ENCODE assay signal across 8 mouse cellular contexts in genomic region chr11:70002471-70002870, GRCm38 (mm10). TPM values are rescaled to one million over a fixed set of nuclear protein-coding genes. Genes with fewer than 3 reads are reported as not detected.
A peak's percentile ranks its signal among the peaks of the same experiment; 100 is the strongest.
DNase-seq lines count a peak whose midpoint lies in the region; ATAC-seq and TF ChIP-seq lines count a peak whose summit lies in the region.

No protein-coding gene starts in this region.

- peak overlapping the region; percentile 70 for H3K4me2 ChIP-seq in intestine, embryonic 15.5 days (replicated peaks)
- H3K4me2 ChIP-seq in neural tube, embryonic 12.5 days (replicated peaks): peak overlapping the region; percentile 90

- no peak overlapping the region for H3K27ac ChIP-seq in layer of hippocampus, adult 2 months
- no peak overlapping the region for H3K27ac ChIP-seq in embryonic fibroblast, embryonic 13.5 days (ENCODE audit: insufficient read depth, low read length)
- H3K27ac ChIP-seq in intestine, embryonic 15.5 days: no peak overlapping the region
- H3K27ac ChIP-seq in neural tube, embryonic 12.5 days: no peak overlapping the region

- no peaks in the 10 kb centered on the region for H3K9me3 ChIP-seq in intestine, embryonic 15.5 days
- no peaks in the 10 kb centered on the region for H3K9me3 ChIP-seq in neural tube, embryonic 12.5 days

- WGBS in intestine, embryonic 15.5 days: 84% methylated on average over 2 of the region's 2 CpGs
- WGBS in neural tube, embryonic 12.5 days: 93% methylated on average over 2 of the region's 2 CpGs

- peaks cover 6% of the 10 kb centered on the region; the same call in 1 of the 2 replicates for H3K4me1 ChIP-seq in embryonic fibroblast, embryonic 13.5 days (ENCODE audit: control insufficient read depth, insufficient read depth, low read length)
- peaks cover 34% of the 10 kb centered on the region for H3K4me1 ChIP-seq in intestine, embryonic 15.5 days (replicated peaks)
- H3K4me1 ChIP-seq in neural tube, embryonic 12.5 days: peaks cover 34% of the 10 kb centered on the region

- DNase-seq in layer of hippocampus, adult 2 months (ENCODE audit: low spot score in 2 of 2): no peak
- DNase-seq in layer of hippocampus, postnatal 25 days (ENCODE audit: extremely low spot score in 1 of 2, low spot score in 1 of 2): no peak
- DNase-seq in layer of hippocampus, adult 9-10 months (ENCODE audit: low spot score): no peak
- DNase-seq in ovary, postnatal 10 days (ENCODE audit: low spot score): no peak

- ATAC-seq in intestine, embryonic 15.5 days: no peak
- ATAC-seq in neural tube, embryonic 12.5 days (ENCODE audit: low FRiP score, low read depth): no peak
- ATAC-seq in megakaryocyte progenitor cell, adult 5-6 weeks (replicated peaks; ENCODE audit: poor library complexity): no peak

- no peak overlapping the region for H3K9ac ChIP-seq in intestine, embryonic 15.5 days
- H3K9ac ChIP-seq in neural tube, embryonic 12.5 days: no peak overlapping the region

- no peak for TF ChIP-seq POLR2A in embryonic fibroblast, embryonic 13.5 days (IDR thresholded peaks at IDR 0.05; ENCODE audit: low read depth, low read length)

- H3K36me3 ChIP-seq in intestine, embryonic 15.5 days: peaks cover 42% of the 10 kb centered on the region
- H3K36me3 ChIP-seq in neural tube, embryonic 12.5 days: peaks cover 51% of the 10 kb centered on the region

- H3K27me3 ChIP-seq in intestine, embryonic 15.5 days (replicated peaks): no peaks in the 10 kb centered on the region
- no peaks in the 10 kb centered on the region for H3K27me3 ChIP-seq in neural tube, embryonic 12.5 days (replicated peaks)

- H3K4me3 ChIP-seq in layer of hippocampus, adult 2 months: peak overlapping the region; percentile 17; the same call in 1 of the 2 replicates
- H3K4me3 ChIP-seq in embryonic fibroblast, embryonic 13.5 days (ENCODE audit: insufficient read depth, low read length): peak overlapping the region; percentile 3; the same call in 1 of the 2 replicates
- H3K4me3 ChIP-seq in intestine, embryonic 15.5 days (replicated peaks): peak overlapping the region; percentile 84; the same call in 1 of the 2 replicates
- peak overlapping the region; percentile 78; the same call in 1 of the 2 replicates for H3K4me3 ChIP-seq in neural tube, embryonic 12.5 days

- no peak for TF ChIP-seq CTCF in layer of hippocampus, adult 2 months (conservative IDR thresholded peaks at IDR 0.05)
- TF ChIP-seq CTCF in embryonic fibroblast, embryonic 13.5 days (IDR thresholded peaks at IDR 0.05; ENCODE audit: borderline replicate concordance, insufficient read depth, low read length): no peak

RNA-seq across cellular contexts. Expression of gene Dvl2, which starts 2.1 kb away (rescaled TPM):
- total RNA-seq in layer of hippocampus, adult 2 months (2021): 10 to 100 TPM; 40.6 to 45.3 TPM
- total RNA-seq in layer of hippocampus, postnatal 25 days (2021): 10 to 100 TPM; 31.2 to 37.8 TPM
- polyA plus RNA-seq in embryonic fibroblast, embryonic 13.5 days (2011; ENCODE audit: insufficient read length, low read depth, missing spikeins): 27.7 and 32.1 TPM in 2 replicates
- 30.5 and 31.8 TPM in 2 replicates for polyA plus RNA-seq in intestine, embryonic 15.5 days (2015; fragmentation: Nextera tagmentation; extraction: Ambion mirVana)
- 39.0 and 40.7 TPM in 2 replicates for polyA plus RNA-seq in neural tube, embryonic 12.5 days (2016; fragmentation: Nextera tagmentation; extraction: Ambion mirVana)
- 9.5 and 9.8 TPM in 2 replicates for total RNA-seq in megakaryocyte progenitor cell, adult 5-6 weeks (2015)
- total RNA-seq in megakaryocyte progenitor cell, adult 5-6 weeks (2017): 9.5 and 14.7 TPM in 2 replicates

RNA-seq across cellular contexts. Expression of gene Phf23, which starts 6.9 kb away (rescaled TPM):
- 10 to 100 TPM; 40.5 to 42.6 TPM for total RNA-seq in layer of hippocampus, adult 2 months (2021)
- total RNA-seq in layer of hippocampus, postnatal 25 days (2021): 10 to 100 TPM; 41.4 to 46.9 TPM
- polyA plus RNA-seq in embryonic fibroblast, embryonic 13.5 days (2011; ENCODE audit: insufficient read length, low read depth, missing spikeins): 78.6 and 89.1 TPM in 2 replicates
- 58.6 and 61.3 TPM in 2 replicates for polyA plus RNA-seq in intestine, embryonic 15.5 days (2015; fragmentation: Nextera tagmentation; extraction: Ambion mirVana)
- 89.4 and 92.5 TPM in 2 replicates for polyA plus RNA-seq in neural tube, embryonic 12.5 days (2016; fragmentation: Nextera tagmentation; extraction: Ambion mirVana)
- 34.5 and 37.9 TPM in 2 replicates for total RNA-seq in megakaryocyte progenitor cell, adult 5-6 weeks (2015)
- total RNA-seq in megakaryocyte progenitor cell, adult 5-6 weeks (2017): 31.7 and 40.0 TPM in 2 replicates

RNA-seq across cellular contexts. Expression of gene Gabarap, which starts 11.5 kb away (rescaled TPM):
- total RNA-seq in layer of hippocampus, adult 2 months (2021): 100 to 1,000 TPM; 216 to 229 TPM
- 100 to 1,000 TPM; 229 to 258 TPM for total RNA-seq in layer of hippocampus, postnatal 25 days (2021)
- 639 and 646 TPM in 2 replicates for polyA plus RNA-seq in embryonic fibroblast, embryonic 13.5 days (2011; ENCODE audit: insufficient read length, low read depth, missing spikeins)
- 529 and 559 TPM in 2 replicates for polyA plus RNA-seq in intestine, embryonic 15.5 days (2015; fragmentation: Nextera tagmentation; extraction: Ambion mirVana)
- 577 and 592 TPM in 2 replicates for polyA plus RNA-seq in neural tube, embryonic 12.5 days (2016; fragmentation: Nextera tagmentation; extraction: Ambion mirVana)
- 387 and 444 TPM in 2 replicates for total RNA-seq in megakaryocyte progenitor cell, adult 5-6 weeks (2015)
- 242 and 274 TPM in 2 replicates for total RNA-seq in megakaryocyte progenitor cell, adult 5-6 weeks (2017)

RNA-seq across cellular contexts. Expression of gene Acadvl, which starts 12.7 kb away (rescaled TPM):
- 10 to 100 TPM; 54.9 to 63.7 TPM for total RNA-seq in layer of hippocampus, adult 2 months (2021)
- 10 to 100 TPM; 56.9 to 62.4 TPM for total RNA-seq in layer of hippocampus, postnatal 25 days (2021)
- polyA plus RNA-seq in embryonic fibroblast, embryonic 13.5 days (2011; ENCODE audit: insufficient read length, low read depth, missing spikeins): 47.4 and 57.9 TPM in 2 replicates
- 114 and 128 TPM in 2 replicates for polyA plus RNA-seq in intestine, embryonic 15.5 days (2015; fragmentation: Nextera tagmentation; extraction: Ambion mirVana)
- polyA plus RNA-seq in neural tube, embryonic 12.5 days (2016; fragmentation: Nextera tagmentation; extraction: Ambion mirVana): 59.1 and 63.7 TPM in 2 replicates
- 28.7 and 45.7 TPM in 2 replicates for total RNA-seq in megakaryocyte progenitor cell, adult 5-6 weeks (2015)
- 43.6 and 49.1 TPM in 2 replicates for total RNA-seq in megakaryocyte progenitor cell, adult 5-6 weeks (2017)

RNA-seq across cellular contexts. Expression of gene Dlg4, which starts 14.3 kb away (rescaled TPM):
- 100 to 1,000 TPM; 880 to 888 TPM for total RNA-seq in layer of hippocampus, adult 2 months (2021)
- total RNA-seq in layer of hippocampus, postnatal 25 days (2021): 100 to 1,000 TPM; 857 to 887 TPM
- 69.8 and 77.7 TPM in 2 replicates for polyA plus RNA-seq in embryonic fibroblast, embryonic 13.5 days (2011; ENCODE audit: insufficient read length, low read depth, missing spikeins)
- polyA plus RNA-seq in intestine, embryonic 15.5 days (2015; fragmentation: Nextera tagmentation; extraction: Ambion mirVana): 7.2 and 8.5 TPM in 2 replicates
- 23.6 and 25.5 TPM in 2 replicates for polyA plus RNA-seq in neural tube, embryonic 12.5 days (2016; fragmentation: Nextera tagmentation; extraction: Ambion mirVana)
- 5.8 and 6.7 TPM in 2 replicates for total RNA-seq in megakaryocyte progenitor cell, adult 5-6 weeks (2015)
- 3.8 and 4.1 TPM in 2 replicates for total RNA-seq in megakaryocyte progenitor cell, adult 5-6 weeks (2017)

Comparison
In these comparisons a context has a peak if more than half of its experiments do, and no peak if none do; other contexts are left out.
1. H3K4me3 ChIP-seq: peak in every context shown above with its lines; median percentile 84 in intestine, embryonic 15.5 days; 78 in neural tube, embryonic 12.5 days; 17 in layer of hippocampus, adult 2 months; 3 in embryonic fibroblast, embryonic 13.5 days.